Mouse (Mus musculus) hindbrain, embryonic 14.5 days (tissue): ENCODE measurements around the gene Zfp827. TPM values are rescaled to one million over a fixed set of nuclear protein-coding genes. Genes with fewer than 3 reads are reported as not detected.

Experiments
- ATAC-seq: fragments of 200-750 bp; cut with Nextera tagmentation; 2 replicates; pipeline ENCODE4 v1.8.0; 2017; ENCODE audit warnings: moderate number of reproducible peaks, mild to moderate bottlenecking, moderate TSS enrichment, moderate library complexity; ENCODE audit not compliant: low FRiP score
- DNase-seq: peaks from one replicate; pipeline ENCODE4 v3.0.0-alpha.2; 2015; ENCODE audit warnings: low spot score
- H3K27ac ChIP-seq: fragments of 300-500 bp; sonication (generic); 2 replicates; pipeline ENCODE4 v1.5.1; 2014; ENCODE audit warnings: mild to moderate bottlenecking, moderate library complexity
- H3K27me3 ChIP-seq: fragments of 300-500 bp; sonication (generic); 2 replicates; pipeline ENCODE4 v1.6.1; 2014; ENCODE audit warnings: mild to moderate bottlenecking, low read length, mixed read lengths; ENCODE audit not compliant: control insufficient read depth, insufficient read depth
- H3K36me3 ChIP-seq: fragments of 300-500 bp; sonication (generic); replicated peaks from 2 replicates; pipeline ENCODE4 v1.6.1; 2014; ENCODE audit not compliant: control insufficient read depth, insufficient read depth
- H3K4me1 ChIP-seq: fragments of 300-500 bp; sonication (generic); replicated peaks from 2 replicates; pipeline ENCODE4 v1.6.1; 2014; ENCODE audit warnings: antibody characterized with exemption, low read length, mixed read lengths; ENCODE audit not compliant: control insufficient read depth, insufficient read depth
- H3K4me2 ChIP-seq: fragments of 300-500 bp; sonication (generic); replicated peaks from 2 replicates; pipeline ENCODE4 v1.6.1; 2014; ENCODE audit warnings: mild to moderate bottlenecking, moderate library complexity
- H3K4me3 ChIP-seq: fragments of 300-500 bp; sonication (generic); replicated peaks from 2 replicates; pipeline ENCODE4 v1.5.1; 2014; ENCODE audit warnings: mild to moderate bottlenecking, low read length
- H3K9ac ChIP-seq: fragments of 300-500 bp; sonication (generic); 2 replicates; pipeline ENCODE4 v1.6.1; 2014
- H3K9me3 ChIP-seq: fragments of 300-500 bp; sonication (generic); 2 replicates; pipeline ENCODE4 v1.6.1; 2016; ENCODE audit warnings: low read length; ENCODE audit not compliant: control insufficient read depth
- WGBS: fragments of 180-500 bp; shearing (Covaris S2); extraction: QIAGEN DNeasy Blood & Tissue Kit; methylation state at CpG from one replicate; pipeline ENCODE4 v1.1.7; 2014; 5-methylcytosine and 5-hydroxymethylcytosine counted together
- polyA plus RNA-seq: library from polyadenylated mRNA; unstranded; fragments of >200 nt; fragmentation: Nextera tagmentation; extraction: Ambion mirVana; gene quantifications from 2 replicates; pipeline ENCODE4 v1.2.1, GENCODE M21; 2014

Zfp827 gene
- polyA plus RNA-seq, 1 experiment from 2014 or later = 15.5 TPM

- H3K27ac ChIP-seq = peak overlapping the region; percentile 26; the same call in 1 of the 2 replicates
- H3K9ac ChIP-seq = no peak overlapping the region
- DNase-seq = no peak
- peak; percentile 82; the same call in 1 of the 2 replicates for ATAC-seq
- H3K4me2 ChIP-seq = no peak overlapping the region
- no peak overlapping the region for H3K4me3 ChIP-seq
- 0 out of 2 replicates have a peak, but pooled peaks cover 5% of the 10 kb centered on the region for H3K36me3 ChIP-seq
- H3K27me3 ChIP-seq = no peaks in the 10 kb centered on the region
- WGBS = 58% methylated on average over 8 of the region's 8 CpGs
- no peaks in the 10 kb centered on the region for H3K4me1 ChIP-seq
- no peaks in the 10 kb centered on the region for H3K9me3 ChIP-seq
Observed at GRCm38 (mm10) chr8:79145210-79145609, 117.0 kb downstream of the Zfp827 start.

GRCm38 (mm10) chr8:79145626-79146025 is 117.4 kb downstream of the Zfp827 start:
- Histone ChIP-seq H3K27ac (no peak overlapping the region), H3K27me3 (no peaks in the 10 kb centered on the region), H3K36me3 (0 out of 2 replicates have a peak, but pooled peaks cover 5% of the 10 kb centered on the region), H3K4me3 (no peak overlapping the region), H3K9me3 (no peaks in the 10 kb centered on the region), H3K4me1 (no peaks in the 10 kb centered on the region), H3K4me2 (no peak overlapping the region), H3K9ac (no peak overlapping the region)
- 92% methylated on average over 10 of the region's 10 CpGs for WGBS
- ATAC-seq (no peak), DNase-seq (no peak)

- H3K4me3 ChIP-seq = no peak overlapping the region
- 92% methylated on average over 10 of the region's 10 CpGs for WGBS
- DNase-seq = no peak
Observed at GRCm38 (mm10) chr8:79148799-79149198, 120.6 kb downstream of the Zfp827 start.

GRCm38 (mm10) chr8:79149880-79150279 is 121.6 kb downstream of the Zfp827 start:
- peaks cover 11% of the 10 kb centered on the region; the same call in 1 of the 2 replicates for H3K36me3 ChIP-seq
- H3K4me2 ChIP-seq = no peak overlapping the region
- WGBS = 93% methylated on average over 10 of the region's 10 CpGs

More at GRCm38 (mm10) chr8:79148799-79149198, 120.6 kb downstream of the Zfp827 start:
- Histone ChIP-seq H3K36me3 (peaks cover 11% of the 10 kb centered on the region; the same call in 1 of the 2 replicates), H3K27me3 (no peaks in the 10 kb centered on the region), H3K4me2 (no peak overlapping the region), H3K9me3 (no peaks in the 10 kb centered on the region), H3K27ac (no peak overlapping the region), H3K4me1 (no peaks in the 10 kb centered on the region), H3K9ac (no peak overlapping the region)
- ATAC-seq = no peak

GRCm38 (mm10) chr8:79150544-79151192 is 122.4 kb downstream of the Zfp827 start:
- Histone ChIP-seq H3K4me1 (no peaks in the 10 kb centered on the region), H3K27me3 (no peaks in the 10 kb centered on the region), H3K4me2 (no peak overlapping the region), H3K9ac (no peak overlapping the region), H3K27ac (no peak overlapping the region), H3K9me3 (no peaks in the 10 kb centered on the region), H3K36me3 (peaks cover 11% of the 10 kb centered on the region; the same call in 1 of the 2 replicates), H3K4me3 (no peak overlapping the region)
- WGBS = 81% methylated on average over 11 of the region's 11 CpGs
- DNase-seq (no peak), ATAC-seq (no peak)

More at GRCm38 (mm10) chr8:79149880-79150279, 121.6 kb downstream of the Zfp827 start:
- DNase-seq (no peak), ATAC-seq (no peak)
- no peak overlapping the region for H3K4me3 ChIP-seq
- no peaks in the 10 kb centered on the region for H3K4me1 ChIP-seq
- no peak overlapping the region for H3K9ac ChIP-seq
- H3K27me3 ChIP-seq = no peaks in the 10 kb centered on the region
- no peak overlapping the region for H3K27ac ChIP-seq
- H3K9me3 ChIP-seq = no peaks in the 10 kb centered on the region

GRCm38 (mm10) chr8:79151644-79152043 is 123.4 kb downstream of the Zfp827 start:
- H3K27me3 ChIP-seq = no peaks in the 10 kb centered on the region
- peaks cover 13% of the 10 kb centered on the region for H3K36me3 ChIP-seq
- ATAC-seq (no peak), DNase-seq (no peak)
- H3K4me3 ChIP-seq = no peak overlapping the region
- no peak overlapping the region for H3K27ac ChIP-seq
- no peak overlapping the region for H3K4me2 ChIP-seq
- 85% methylated on average over 4 of the region's 4 CpGs for WGBS
- H3K9ac ChIP-seq = no peak overlapping the region
- no peaks in the 10 kb centered on the region for H3K9me3 ChIP-seq
- no peaks in the 10 kb centered on the region for H3K4me1 ChIP-seq

GRCm38 (mm10) chr8:79153201-79153600 is 125.0 kb downstream of the Zfp827 start:
- no peak overlapping the region for H3K27ac ChIP-seq
- H3K4me1 ChIP-seq = no peaks in the 10 kb centered on the region
- H3K27me3 ChIP-seq = no peaks in the 10 kb centered on the region
- H3K9ac ChIP-seq = no peak overlapping the region
- H3K4me3 ChIP-seq = no peak overlapping the region
- DNase-seq (no peak), ATAC-seq (no peak)
- H3K36me3 ChIP-seq = peaks cover 21% of the 10 kb centered on the region
- H3K4me2 ChIP-seq = no peak overlapping the region
- no peaks in the 10 kb centered on the region for H3K9me3 ChIP-seq
- 95% methylated on average over 1 of the region's 1 CpGs for WGBS

GRCm38 (mm10) chr8:79153637-79154036 is 125.4 kb downstream of the Zfp827 start:
- DNase-seq (no peak), ATAC-seq (no peak)
- Histone ChIP-seq H3K9ac (no peak overlapping the region), H3K4me2 (no peak overlapping the region), H3K36me3 (peaks cover 22% of the 10 kb centered on the region), H3K27ac (no peak overlapping the region), H3K4me3 (no peak overlapping the region), H3K27me3 (no peaks in the 10 kb centered on the region), H3K4me1 (no peaks in the 10 kb centered on the region), H3K9me3 (no peaks in the 10 kb centered on the region)
- 80% methylated on average over 4 of the region's 4 CpGs for WGBS

- 97% methylated on average over 10 of the region's 10 CpGs for WGBS
- 0 out of 2 replicates have a peak, but pooled peaks cover 5% of the 10 kb centered on the region for H3K4me1 ChIP-seq
Observed at GRCm38 (mm10) chr8:79155556-79156161, 127.4 kb downstream of the Zfp827 start.

More at GRCm38 (mm10) chr8:79155556-79156161, 127.4 kb downstream of the Zfp827 start:
- Histone ChIP-seq H3K27me3 (no peaks in the 10 kb centered on the region), H3K4me2 (no peak overlapping the region), H3K9me3 (no peaks in the 10 kb centered on the region), H3K36me3 (peaks cover 30% of the 10 kb centered on the region), H3K27ac (no peak overlapping the region), H3K9ac (no peak overlapping the region), H3K4me3 (no peak overlapping the region)
- DNase-seq = no peak
- no peak for ATAC-seq
